Mouse (Mus musculus): ENCODE measurements around the gene Slc25a33.

Slc25a33 gene

GRCm38 (mm10) chr4:149723855-149724731 lies 50.0 kb downstream of the Slc25a33 start:
- peak; percentile 91 for DNase-seq

- peak; percentile 64 for DNase-seq
These were observed 51.1 kb downstream of the Slc25a33 start for GRCm38 (mm10) chr4:149723021-149723390.

GRCm38 (mm10) chr4:149722104-149723020 lies 51.7 kb downstream of the Slc25a33 start:
- DNase-seq = peak; percentile 73

GRCm38 (mm10) chr4:149721163-149721562 lies 52.9 kb downstream of the Slc25a33 start:
- no peak for DNase-seq

- peak; percentile 62 for DNase-seq
These were observed 54.4 kb downstream of the Slc25a33 start for GRCm38 (mm10) chr4:149719686-149720085.

GRCm38 (mm10) chr4:149714542-149714941 lies 59.5 kb downstream of the Slc25a33 start:
- no peak for DNase-seq

GRCm38 (mm10) chr4:149711955-149712354 lies 62.1 kb downstream of the Slc25a33 start:
- DNase-seq = peak; percentile 48

- DNase-seq = no peak
These were observed 62.6 kb downstream of the Slc25a33 start for GRCm38 (mm10) chr4:149711485-149711884.

- peak; percentile 39 for DNase-seq
These were observed 63.6 kb downstream of the Slc25a33 start for GRCm38 (mm10) chr4:149710510-149710909.

- no peak for DNase-seq
These were observed 68.1 kb downstream of the Slc25a33 start for GRCm38 (mm10) chr4:149705941-149706340.

- DNase-seq = no peak
These were observed 68.8 kb downstream of the Slc25a33 start for GRCm38 (mm10) chr4:149705298-149705697.

- DNase-seq = no peak
These were observed 71.7 kb downstream of the Slc25a33 start, which contains the start of gene Pik3cd for GRCm38 (mm10) chr4:149702210-149702979. Pik3cd (minus strand) TSS chr4:149702571.

- no peak for DNase-seq
These were observed 72.5 kb downstream of the Slc25a33 start for GRCm38 (mm10) chr4:149701426-149702209.

- DNase-seq = no peak
These were observed 74.1 kb downstream of the Slc25a33 start for GRCm38 (mm10) chr4:149699953-149700352.

GRCm38 (mm10) chr4:149698197-149698821 lies 75.8 kb downstream of the Slc25a33 start:
- DNase-seq = peak; percentile 48

- no peak for DNase-seq
These were observed 76.4 kb downstream of the Slc25a33 start for GRCm38 (mm10) chr4:149697506-149698196.

GRCm38 (mm10) chr4:149696189-149696971 lies 77.7 kb downstream of the Slc25a33 start:
- DNase-seq = no peak
